Mouse (Mus musculus): Measurements from ENCODE around the gene Nim1k. TPM values are rescaled to one million over a fixed set of nuclear protein-coding genes. Genes with fewer than 3 reads are reported as not detected.

The Nim1k gene
- polyA plus RNA-seq, 1 experiment = 3.0 TPM

- no peak overlapping the region for H3K27ac ChIP-seq (replicated peaks; ENCODE audit: low read depth, low read length)
- 0 out of 2 replicates have a peak, but pooled peaks cover 2% of the 10 kb centered on the region for H3K4me1 ChIP-seq (ENCODE audit: control insufficient read depth, insufficient read depth, insufficient read length, low read length)
- H3K4me3 ChIP-seq (ENCODE audit: insufficient read depth, low read depth, low read length) = no peak overlapping the region
Observed at GRCm38 (mm10) chr13:119746930-119747329, 8.8 kb downstream of the Nim1k start.

GRCm38 (mm10) chr13:119743470-119743869 lies 12.2 kb downstream of the Nim1k start:
- Histone ChIP-seq H3K4me1 (ENCODE audit: control insufficient read depth, insufficient read depth, insufficient read length, low read length) (no peaks in the 10 kb centered on the region), H3K4me3 (ENCODE audit: insufficient read depth, low read depth, low read length) (no peak overlapping the region), H3K27ac (replicated peaks; ENCODE audit: low read depth, low read length) (no peak overlapping the region)

- Histone ChIP-seq H3K27ac (replicated peaks; ENCODE audit: low read depth, low read length) (0 out of 2 replicates have a peak overlapping the region, but pooled peaks have one; percentile 50), H3K4me3 (ENCODE audit: insufficient read depth, low read depth, low read length) (no peak overlapping the region), H3K4me1 (ENCODE audit: control insufficient read depth, insufficient read depth, insufficient read length, low read length) (0 out of 2 replicates have a peak, but pooled peaks cover 1% of the 10 kb centered on the region)
Observed at GRCm38 (mm10) chr13:119742711-119743415, 12.8 kb downstream of the Nim1k start.

- H3K27ac ChIP-seq (replicated peaks; ENCODE audit: low read depth, low read length) = 0 out of 2 replicates have a peak overlapping the region, but pooled peaks have one; percentile 16
- peak overlapping the region; percentile 24 for H3K4me3 ChIP-seq (ENCODE audit: insufficient read depth, low read depth, low read length)
- H3K4me1 ChIP-seq (ENCODE audit: control insufficient read depth, insufficient read depth, insufficient read length, low read length) = 0 out of 2 replicates have a peak, but pooled peaks cover 3% of the 10 kb centered on the region
Observed at GRCm38 (mm10) chr13:119741390-119742237, 14.1 kb downstream of the Nim1k start.

- Histone ChIP-seq H3K4me3 (ENCODE audit: insufficient read depth, low read depth, low read length) (no peak overlapping the region), H3K4me1 (ENCODE audit: control insufficient read depth, insufficient read depth, insufficient read length, low read length) (peaks cover 4% of the 10 kb centered on the region), H3K27ac (replicated peaks; ENCODE audit: low read depth, low read length) (no peak overlapping the region)
Observed at GRCm38 (mm10) chr13:119731448-119731847, 24.2 kb downstream of the Nim1k start.

GRCm38 (mm10) chr13:119729406-119729805 lies 26.3 kb downstream of the Nim1k start:
- H3K4me3 ChIP-seq (ENCODE audit: insufficient read depth, low read depth, low read length) = no peak overlapping the region
- H3K27ac ChIP-seq (replicated peaks; ENCODE audit: low read depth, low read length) = no peak overlapping the region
- peaks cover 4% of the 10 kb centered on the region for H3K4me1 ChIP-seq (ENCODE audit: control insufficient read depth, insufficient read depth, insufficient read length, low read length)

GRCm38 (mm10) chr13:119727608-119728387 lies 27.9 kb downstream of the Nim1k start:
- Histone ChIP-seq H3K27ac (replicated peaks; ENCODE audit: low read depth, low read length) (peak overlapping the region; percentile 78), H3K4me3 (ENCODE audit: insufficient read depth, low read depth, low read length) (no peak overlapping the region), H3K4me1 (ENCODE audit: control insufficient read depth, insufficient read depth, insufficient read length, low read length) (peaks cover 8% of the 10 kb centered on the region)

- Histone ChIP-seq H3K4me3 (ENCODE audit: insufficient read depth, low read depth, low read length) (no peak overlapping the region), H3K4me1 (ENCODE audit: control insufficient read depth, insufficient read depth, insufficient read length, low read length) (peaks cover 8% of the 10 kb centered on the region), H3K27ac (replicated peaks; ENCODE audit: low read depth, low read length) (no peak overlapping the region)
Observed at GRCm38 (mm10) chr13:119724541-119724940, 31.1 kb downstream of the Nim1k start.

GRCm38 (mm10) chr13:119723368-119723767 lies 32.3 kb downstream of the Nim1k start:
- peaks cover 8% of the 10 kb centered on the region for H3K4me1 ChIP-seq (ENCODE audit: control insufficient read depth, insufficient read depth, insufficient read length, low read length)
- peak overlapping the region; percentile 55 for H3K27ac ChIP-seq (replicated peaks; ENCODE audit: low read depth, low read length)
- H3K4me3 ChIP-seq (ENCODE audit: insufficient read depth, low read depth, low read length) = no peak overlapping the region

- Histone ChIP-seq H3K27ac (replicated peaks; ENCODE audit: low read depth, low read length) (no peak overlapping the region), H3K4me1 (ENCODE audit: control insufficient read depth, insufficient read depth, insufficient read length, low read length) (peaks cover 9% of the 10 kb centered on the region; the same call in 1 of the 2 replicates), H3K4me3 (ENCODE audit: insufficient read depth, low read depth, low read length) (no peak overlapping the region)
Observed at GRCm38 (mm10) chr13:119722447-119722846, 33.2 kb downstream of the Nim1k start.

GRCm38 (mm10) chr13:119716105-119716504 lies 39.6 kb downstream of the Nim1k start:
- Histone ChIP-seq H3K27ac (replicated peaks; ENCODE audit: low read depth, low read length) (peak overlapping the region; percentile 88), H3K4me1 (ENCODE audit: control insufficient read depth, insufficient read depth, insufficient read length, low read length) (peaks cover 19% of the 10 kb centered on the region; the same call in 1 of the 2 replicates), H3K4me3 (ENCODE audit: insufficient read depth, low read depth, low read length) (no peak overlapping the region)

- H3K27ac ChIP-seq (replicated peaks; ENCODE audit: low read depth, low read length) = peak overlapping the region; percentile 96
- H3K4me3 ChIP-seq (ENCODE audit: insufficient read depth, low read depth, low read length) = no peak overlapping the region
- H3K4me1 ChIP-seq (ENCODE audit: control insufficient read depth, insufficient read depth, insufficient read length, low read length) = peaks cover 23% of the 10 kb centered on the region; the same call in 1 of the 2 replicates
Observed at GRCm38 (mm10) chr13:119713821-119714220, 41.9 kb downstream of the Nim1k start.

GRCm38 (mm10) chr13:119713107-119713787 lies 42.4 kb downstream of the Nim1k start:
- Histone ChIP-seq H3K27ac (replicated peaks; ENCODE audit: low read depth, low read length) (peak overlapping the region; percentile 96), H3K4me1 (ENCODE audit: control insufficient read depth, insufficient read depth, insufficient read length, low read length) (peaks cover 25% of the 10 kb centered on the region; the same call in 1 of the 2 replicates), H3K4me3 (ENCODE audit: insufficient read depth, low read depth, low read length) (no peak overlapping the region)

- Histone ChIP-seq H3K27ac (replicated peaks; ENCODE audit: low read depth, low read length) (peak overlapping the region; percentile 85), H3K4me1 (ENCODE audit: control insufficient read depth, insufficient read depth, insufficient read length, low read length) (peaks cover 22% of the 10 kb centered on the region; the same call in 1 of the 2 replicates), H3K4me3 (ENCODE audit: insufficient read depth, low read depth, low read length) (no peak overlapping the region)
Observed at GRCm38 (mm10) chr13:119712463-119712862, 43.2 kb downstream of the Nim1k start.
